Mouse (Mus musculus) gastrocnemius, postnatal 14 days (tissue): ENCODE data around the gene Dhrs7b. TPM values are rescaled to one million over a fixed set of nuclear protein-coding genes. Genes with fewer than 3 reads are reported as not detected.
A peak's percentile ranks its signal among the peaks of the same experiment; 100 is the strongest.
"Not testable (repeated sequence)": the region's sequence is repeated elsewhere in the genome, so short reads cannot be mapped to it uniquely, and the experiment has no call there.

Source experiments
- DNase-seq: peaks from one replicate; pipeline ENCODE4 v3.0.0; 2021; ENCODE audit warnings: mixed read lengths
- intact Hi-C: fragments of 180-260 bp; cut with DNase I; formaldehyde crosslinking; loops from one replicate; pipeline ENCODE4 v1.15.1; 2025; ENCODE audit warnings: low total_unique reads
- long read RNA-seq, 2 experiments: library from polyadenylated mRNA; stranded (forward); transcript quantifications; one replicate each; pipeline ENCODE4 v2.0.0; 2021
- total RNA-seq, 2 experiments: library from RNA; stranded (reverse); gene quantifications; 2 replicates each; pipeline ENCODE4 v1.2.3; 2021

Gene Dhrs7b
- total RNA-seq: 10 to 100 TPM; 16.9 to 19.9 TPM
- long read RNA-seq, experiment 1, transcript Dhrs7b-201 (7 exons, 1,553 nt): major isoform, 8 of 19 reads
- long read RNA-seq, experiment 1, partial matches to known transcripts: 2 of 19 reads
- long read RNA-seq, experiment 1, other reads (novel, unspliced or antisense): 9 of 19 reads
- long read RNA-seq, experiment 2, transcript Dhrs7b-201 (7 exons, 1,553 nt): major isoform, 6 of 14 reads
- long read RNA-seq, experiment 2, partial matches to known transcripts: 0 of 14 reads
- long read RNA-seq, experiment 2, other reads (novel, unspliced or antisense): 8 of 14 reads

DNA sequence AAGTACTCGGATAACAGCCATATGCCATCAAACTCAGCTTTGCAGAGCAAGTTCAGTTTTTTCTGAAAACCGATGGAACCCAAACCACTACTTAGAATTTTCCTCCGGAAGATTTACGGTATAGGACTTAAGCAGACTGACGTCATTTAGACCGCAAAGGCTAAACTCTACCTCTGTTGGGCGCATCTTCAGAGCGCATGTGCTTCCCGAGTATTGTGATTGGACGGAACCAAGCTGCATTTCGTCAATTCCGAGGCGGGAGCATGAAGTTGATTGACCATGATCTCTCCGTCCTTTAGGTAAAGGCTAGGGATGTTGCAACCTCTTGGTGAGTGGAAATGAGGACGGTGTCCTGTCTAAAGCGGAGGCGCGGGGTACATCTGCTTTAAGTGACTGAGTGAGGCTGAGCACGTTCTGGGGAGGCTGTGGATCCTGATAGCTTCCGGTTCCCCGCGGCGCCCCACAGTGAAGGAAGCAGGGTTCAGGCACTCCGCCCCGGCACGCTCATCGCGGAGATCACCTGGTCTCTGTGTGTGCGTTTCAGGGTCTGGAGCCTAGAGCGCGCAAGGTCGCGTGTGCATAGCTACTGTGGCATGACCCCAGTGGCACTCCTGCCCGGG is at the start of gene Dhrs7b:
Dhrs7b (plus strand) TSS at position 199 of the 620 bp plus-strand sequence.
- peak; percentile 73 for DNase-seq
- intact Hi-C loops: no loop called here

DNA sequence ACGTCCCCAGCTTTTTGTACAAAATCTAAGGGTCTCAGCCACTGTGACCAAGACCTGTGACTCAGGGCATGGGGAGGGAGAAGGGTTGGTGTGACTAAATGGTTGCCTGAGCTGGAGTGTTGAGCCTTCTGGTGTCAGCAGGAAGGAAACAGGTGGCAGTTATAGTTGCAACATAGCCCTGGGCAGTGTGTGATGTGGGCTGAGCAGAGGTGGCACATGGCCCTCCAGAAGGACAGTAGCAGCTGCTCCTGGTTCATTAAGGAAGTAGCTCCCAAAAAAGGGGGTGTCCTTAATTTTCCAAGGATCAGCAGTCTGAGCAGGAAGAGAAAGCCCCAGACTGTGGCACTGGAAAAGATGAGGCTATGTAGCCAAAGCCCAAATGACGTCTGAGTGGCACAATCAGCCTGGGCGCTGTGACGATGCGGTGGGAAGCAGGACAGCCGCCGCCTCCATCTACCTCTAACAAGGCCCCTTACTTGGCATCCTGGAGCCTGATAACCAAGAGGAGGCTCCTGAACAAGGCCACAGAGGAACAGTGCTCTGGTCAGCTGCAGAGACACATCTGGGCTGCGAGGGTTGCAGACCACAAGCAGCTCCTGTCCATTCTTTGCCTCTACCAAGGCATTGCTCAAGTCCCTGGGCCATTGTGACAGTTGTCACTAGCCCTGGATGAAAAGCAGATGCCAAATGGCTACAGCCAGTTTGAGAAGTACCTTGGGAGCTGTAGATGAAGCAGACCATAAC is 46.1 kb upstream of the Dhrs7b start:
- DNase-seq: no peak
- intact Hi-C loops: no loop called here

- DNase-seq: peak; percentile 41
These were observed 42.8 kb upstream of the Dhrs7b start for GRCm38 (mm10) chr11:60787595-60787994.

DNA sequence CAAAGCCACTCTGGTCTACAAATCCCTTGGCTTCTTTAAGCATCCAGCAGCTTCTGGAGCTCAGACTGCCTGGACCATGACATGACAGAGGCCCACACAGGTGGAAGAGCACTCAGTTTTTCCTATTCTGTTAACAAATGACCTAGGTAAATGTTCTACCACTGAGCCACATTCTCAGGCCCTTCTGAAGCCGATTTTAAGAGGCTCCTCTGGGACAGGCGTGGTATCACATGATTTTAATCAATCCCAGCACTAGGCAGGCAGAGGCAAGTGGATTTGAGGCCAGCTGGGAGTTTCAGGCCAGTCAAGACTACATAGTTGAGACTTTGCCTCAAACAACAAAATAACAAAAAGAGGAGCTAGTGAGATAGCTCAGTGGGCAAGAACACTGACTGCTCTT is 40.0 kb upstream of the Dhrs7b start:
- intact Hi-C loops: no loop called here
- DNase-seq: no peak

More at GRCm38 (mm10) chr11:60787595-60787994, 42.8 kb upstream of the Dhrs7b start:
- intact Hi-C loops: no loop called here

DNA sequence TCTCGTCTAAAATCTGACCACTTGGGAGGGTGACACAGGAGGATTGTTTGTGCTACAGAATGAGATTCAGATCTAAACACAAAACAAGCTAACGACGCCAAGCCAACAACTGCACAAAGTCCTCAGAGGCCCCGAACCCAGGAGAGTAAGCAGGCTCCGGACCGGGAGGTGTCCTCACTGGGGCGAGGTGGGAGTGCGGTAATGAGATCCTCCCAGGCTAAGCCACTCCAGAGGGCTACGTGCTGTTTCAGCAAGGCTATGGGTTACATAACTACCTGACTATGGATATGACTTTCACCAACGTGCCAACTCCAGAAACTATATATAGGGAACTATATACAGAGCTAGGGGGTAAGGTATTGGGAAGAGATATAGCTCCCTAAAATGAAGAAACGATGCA is 34.1 kb upstream of the Dhrs7b start:
- DNase-seq: no peak
- intact Hi-C loops: no loop called here

DNA sequence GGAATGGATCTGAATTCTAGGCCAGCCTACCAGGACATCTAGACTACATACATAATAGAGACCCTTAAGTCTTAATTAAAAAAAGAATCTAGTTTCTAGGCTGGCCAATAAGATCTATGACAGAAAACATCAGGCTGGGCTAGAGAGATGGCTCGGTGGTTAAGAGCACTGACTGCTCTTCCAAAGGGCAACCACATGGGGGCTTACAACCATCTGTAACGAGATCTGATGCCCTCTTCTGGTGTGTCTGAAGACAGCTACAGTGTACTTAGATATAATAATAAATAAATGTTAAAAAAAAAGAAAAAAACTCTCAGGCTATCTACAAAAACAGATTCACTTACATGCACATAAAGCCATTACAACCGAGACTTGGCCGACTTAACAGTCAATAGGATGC is 30.5 kb upstream of the Dhrs7b start:
- intact Hi-C loops: no loop called here
- DNase-seq: no peak

- no peak for DNase-seq
- intact Hi-C loops: no loop called here
These were observed 29.5 kb upstream of the Dhrs7b start for GRCm38 (mm10) chr11:60800892-60801291.

DNA sequence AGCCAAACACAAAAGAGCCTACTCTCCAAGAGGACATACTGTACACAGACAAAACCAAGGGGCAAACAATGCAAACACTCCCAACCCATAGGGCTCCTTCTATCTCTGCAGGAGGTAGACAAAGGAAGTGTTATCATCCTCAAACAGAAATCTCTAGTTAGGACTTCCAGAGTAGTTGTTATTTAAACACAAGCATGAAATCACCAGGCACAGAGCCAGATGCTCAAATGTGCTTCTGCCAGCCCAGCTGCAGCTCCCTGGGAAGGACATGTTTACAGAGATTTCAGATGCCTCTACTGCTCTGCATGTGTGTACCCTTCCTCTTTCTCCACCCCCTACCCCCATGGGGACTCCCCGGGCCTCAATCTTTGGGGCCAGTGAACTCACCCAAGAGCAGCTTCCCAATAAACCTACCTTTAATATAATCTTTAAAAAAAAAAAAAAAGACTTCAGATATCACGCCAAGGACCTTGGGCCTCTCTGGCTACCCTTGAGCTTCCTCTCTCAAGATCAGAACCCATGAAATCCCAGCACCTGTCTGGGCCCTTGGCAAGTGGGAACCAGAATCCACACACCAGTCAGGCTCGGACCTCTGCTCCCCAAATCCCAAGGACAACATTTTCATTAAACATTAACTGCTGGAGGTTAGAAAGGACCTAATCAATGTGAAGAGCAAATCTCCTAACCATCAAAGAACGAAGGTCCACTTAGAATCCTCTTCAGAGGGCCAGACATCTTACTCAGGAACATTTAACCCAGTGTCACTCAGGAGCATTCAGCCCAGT is 22.0 kb upstream of the Dhrs7b start:
- peak; percentile 57 for DNase-seq
- intact Hi-C loops: no loop called here

GRCm38 (mm10) chr11:60809546-60809945 is 20.9 kb upstream of the Dhrs7b start:
- intact Hi-C loops: no loop called here

DNA sequence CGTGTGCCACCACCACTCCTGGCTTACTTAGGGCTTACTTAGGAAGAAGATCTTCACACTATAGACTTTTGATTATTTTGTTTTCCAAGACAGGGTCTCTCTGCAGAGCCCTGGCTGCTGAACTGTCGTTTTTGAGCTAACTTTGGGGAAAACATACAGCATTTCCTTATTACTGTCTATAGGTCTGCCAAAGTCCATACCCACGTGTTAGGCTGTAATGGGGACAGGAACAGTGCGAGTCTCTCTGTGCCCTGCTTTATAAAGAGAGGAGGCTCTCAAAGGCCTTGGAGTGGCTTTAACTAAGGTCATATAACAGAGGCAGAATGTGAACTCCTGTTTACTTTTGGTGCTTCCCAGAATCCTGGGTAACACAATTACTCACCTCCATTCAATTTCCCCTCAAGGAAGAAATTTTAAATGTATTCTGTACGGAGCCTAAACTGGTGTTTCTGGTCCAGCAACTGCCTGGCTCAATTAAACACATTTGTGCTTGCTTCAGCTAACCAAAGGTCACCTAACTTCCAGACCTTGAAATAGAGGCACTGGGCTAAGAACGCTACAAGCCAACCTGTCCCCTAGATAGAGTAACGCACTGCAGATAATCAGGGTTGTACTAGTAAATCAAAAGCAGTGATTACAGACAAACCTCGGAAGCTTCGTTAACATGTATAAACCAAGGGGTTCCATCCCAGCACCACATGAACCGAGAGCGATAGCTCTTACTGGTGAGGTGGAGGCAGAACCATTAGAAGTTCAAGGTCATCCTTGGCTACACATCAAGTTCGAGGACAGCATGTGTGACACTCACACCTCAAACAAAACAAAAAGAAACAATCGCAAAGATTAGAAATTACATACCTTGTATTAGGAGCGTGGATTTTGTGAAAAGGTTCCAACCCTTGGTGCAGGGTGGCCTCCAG is 20.1 kb upstream of the Dhrs7b start:
- intact Hi-C loops: no loop called here
- no peak for DNase-seq

More at GRCm38 (mm10) chr11:60809546-60809945, 20.9 kb upstream of the Dhrs7b start:
- no peak for DNase-seq

GRCm38 (mm10) chr11:60811054-60811460 is 19.4 kb upstream of the Dhrs7b start:
- intact Hi-C loops: no loop called here
- peak; percentile 96 for DNase-seq

- DNase-seq, intact Hi-C loops: not testable (repeated sequence)
These were observed 18.8 kb upstream of the Dhrs7b start, which contains the start of gene Shmt1 for GRCm38 (mm10) chr11:60811618-60812017. TSS of gene Shmt1 (minus strand) at chr11:60811718.

- no peak for DNase-seq
- intact Hi-C loops: no loop called here
These were observed 14.0 kb upstream of the Dhrs7b start for GRCm38 (mm10) chr11:60816398-60816797.

- intact Hi-C loops: loop anchor here (10.0 kb wide), 1 partner anchor 129 kb away; the partner anchor contains the start of gene Llgl1
- no peak for DNase-seq
These were observed 6.7 kb upstream of the Dhrs7b start for GRCm38 (mm10) chr11:60823771-60824170.

GRCm38 (mm10) chr11:60825191-60825590 is 5.2 kb upstream of the Dhrs7b start:
- DNase-seq: no peak
- intact Hi-C loops: loop anchor here (10.0 kb wide), 1 partner anchor 130 kb away; the partner anchor contains the start of gene Llgl1

GRCm38 (mm10) chr11:60826700-60827099 is 3.7 kb upstream of the Dhrs7b start:
- intact Hi-C loops: loop anchor here (10.0 kb wide), 1 partner anchor 132 kb away; the partner anchor contains the start of gene Llgl1

GRCm38 (mm10) chr11:60827241-60827945 is 3.0 kb upstream of the Dhrs7b start:
- intact Hi-C loops: loop anchor here (10.0 kb wide), 1 partner anchor 133 kb away; the partner anchor contains the start of gene Llgl1

More at GRCm38 (mm10) chr11:60826700-60827099, 3.7 kb upstream of the Dhrs7b start:
- DNase-seq: no peak

More at GRCm38 (mm10) chr11:60827241-60827945, 3.0 kb upstream of the Dhrs7b start:
- DNase-seq: no peak
